Mouse (Mus musculus) gastrocnemius, adult 2 months (tissue): Measurements from ENCODE around the gene Tgfbr3l. TPM values are rescaled to one million over a fixed set of nuclear protein-coding genes. Genes with fewer than 3 reads are reported as not detected.

Experiments used
- DNase-seq: peaks from one replicate; pipeline ENCODE4 v3.0.0; 2022
- H3K27ac ChIP-seq: fragments of 200-600 bp; 2 replicates; pipeline ENCODE4 v1.8.1; 2022; ENCODE audit warnings: mild to moderate bottlenecking
- H3K4me3 ChIP-seq: fragments of 200-600 bp; 2 replicates; pipeline ENCODE4 v1.8.1; 2022; ENCODE audit warnings: mild to moderate bottlenecking, moderate library complexity
- CTCF ChIP-seq: fragments of 200-600 bp; IDR thresholded peaks from 2 replicates; pipeline ENCODE4 v1.8.1; 2022; ENCODE audit warnings: antibody characterized with exemption, mild to moderate bottlenecking, moderate library complexity
- intact Hi-C: fragments of 180-260 bp; cut with DNase I; formaldehyde crosslinking; loops from one replicate; pipeline ENCODE4 v1.15.1; 2025
- total RNA-seq, 2 experiments: library from RNA; stranded (reverse); gene quantifications; 2 replicates each; pipeline ENCODE4 v1.2.3; 2021

Gene Tgfbr3l
- total RNA-seq, 2 experiments from 2014 or later = 1.9 to 3.3 TPM

GRCm38 (mm10) chr8:4216791-4217621 lies 31.0 kb upstream of the Tgfbr3l start, which contains the start of gene Prr36:
Prr36 (minus strand) TSS chr8:4217459.
- H3K4me3 ChIP-seq = peak within 1 kb of the TSS; percentile 63
- TF ChIP-seq CTCF = no peak
- intact Hi-C loops = no loop called here

GRCm38 (mm10) chr8:4219617-4220016 lies 28.4 kb upstream of the Tgfbr3l start:
- TF ChIP-seq CTCF = no peak
- no peak overlapping the region for H3K4me3 ChIP-seq
- H3K27ac ChIP-seq = no peak overlapping the region
- DNase-seq = no peak
- intact Hi-C loops = no loop called here

More at GRCm38 (mm10) chr8:4216791-4217621, 31.0 kb upstream of the Tgfbr3l start, which contains the start of gene Prr36:
- H3K27ac ChIP-seq = no peak within 1 kb of the TSS
- no peak for DNase-seq

GRCm38 (mm10) chr8:4222059-4222458 lies 26.0 kb upstream of the Tgfbr3l start:
- Histone ChIP-seq H3K4me3 (no peak overlapping the region), H3K27ac (no peak overlapping the region)
- intact Hi-C loops = no loop called here
- DNase-seq = no peak
- TF ChIP-seq CTCF = no peak

- no peak for DNase-seq
- peak overlapping the region; percentile 54 for H3K4me3 ChIP-seq
These were observed 21.7 kb upstream of the Tgfbr3l start for GRCm38 (mm10) chr8:4226323-4226722.

GRCm38 (mm10) chr8:4226739-4227347 lies 21.2 kb upstream of the Tgfbr3l start, which contains the start of gene Lrrc8e:
Lrrc8e (plus strand) TSS chr8:4226827.
- intact Hi-C loops = no loop called here
- DNase-seq = no peak
- TF ChIP-seq CTCF = no peak
- no peak within 1 kb of the TSS for H3K27ac ChIP-seq
- peak within 1 kb of the TSS; percentile 54 for H3K4me3 ChIP-seq

More at GRCm38 (mm10) chr8:4226323-4226722, 21.7 kb upstream of the Tgfbr3l start:
- intact Hi-C loops = no loop called here
- no peak overlapping the region for H3K27ac ChIP-seq
- TF ChIP-seq CTCF = no peak

GRCm38 (mm10) chr8:4227919-4228318 lies 20.1 kb upstream of the Tgfbr3l start:
- intact Hi-C loops = no loop called here
- DNase-seq = no peak
- TF ChIP-seq CTCF = no peak
- H3K27ac ChIP-seq = no peak overlapping the region
- H3K4me3 ChIP-seq = no peak overlapping the region

GRCm38 (mm10) chr8:4229784-4230183 lies 18.2 kb upstream of the Tgfbr3l start:
- TF ChIP-seq CTCF = no peak
- DNase-seq = no peak
- Histone ChIP-seq H3K4me3 (no peak overlapping the region), H3K27ac (no peak overlapping the region)
- intact Hi-C loops = no loop called here

- no peak for DNase-seq
- intact Hi-C loops = no loop called here
- TF ChIP-seq CTCF = no peak
- Histone ChIP-seq H3K4me3 (no peak overlapping the region), H3K27ac (no peak overlapping the region)
These were observed 17.2 kb upstream of the Tgfbr3l start for GRCm38 (mm10) chr8:4230612-4231351.

- TF ChIP-seq CTCF = no peak
- DNase-seq = no peak
- Histone ChIP-seq H3K27ac (peak overlapping the region; percentile 96), H3K4me3 (peak overlapping the region; percentile 77)
- intact Hi-C loops = loop anchor here (2.0 to 5.0 kb wide), 3 partner anchors 37 to 439 kb away; partner anchors contain the start of gene Timm44
These were observed 10.1 kb upstream of the Tgfbr3l start for GRCm38 (mm10) chr8:4237814-4238433.

- DNase-seq = peak; percentile 100
- intact Hi-C loops = loop anchor here (2.0 to 5.0 kb wide), 3 partner anchors 36 to 439 kb away; partner anchors contain the start of gene Timm44
- peak within 1 kb of the TSS; percentile 77 for H3K4me3 ChIP-seq
- TF ChIP-seq CTCF = peak; percentile 62
- peak within 1 kb of the TSS; percentile 96 for H3K27ac ChIP-seq
These were observed 9.4 kb upstream of the Tgfbr3l start, which contains the start of the genes Map2k7 and Gm49320 for GRCm38 (mm10) chr8:4238434-4239192. Map2k7 (plus strand) TSS chr8:4238740. Gm49320 (plus strand) TSS chr8:4238865.

GRCm38 (mm10) chr8:4239193-4239890 lies 8.7 kb upstream of the Tgfbr3l start:
- Histone ChIP-seq H3K27ac (peak overlapping the region; percentile 96), H3K4me3 (peak overlapping the region; percentile 77)
- intact Hi-C loops = loop anchor here (2.0 to 5.0 kb wide), 3 partner anchors 35 to 438 kb away; partner anchors contain the start of gene Timm44
- TF ChIP-seq CTCF = no peak
- DNase-seq = no peak
